Mouse (Mus musculus) thymus, adult 2 months (tissue): ENCODE data around the gene Sall1.

Experiments
- CTCF ChIP-seq: fragments of 200-500 bp; IDR thresholded peaks from 2 replicates; pipeline ENCODE4 v1.5.1; 2012; ENCODE audit warnings: mild to moderate bottlenecking, control low read depth, low read length, moderate library complexity, borderline replicate concordance; ENCODE audit not compliant: control insufficient read depth, poor library complexity, insufficient read depth; ENCODE audit errors: extremely low read depth
- POLR2A ChIP-seq: fragments of 200-500 bp; IDR thresholded peaks from 2 replicates; pipeline ENCODE4 v1.6.1; 2012; ENCODE audit warnings: mild to moderate bottlenecking, low read length, control low read depth, moderate library complexity; ENCODE audit not compliant: control insufficient read depth, poor library complexity, insufficient read depth; ENCODE audit errors: extremely low read depth

DNA sequence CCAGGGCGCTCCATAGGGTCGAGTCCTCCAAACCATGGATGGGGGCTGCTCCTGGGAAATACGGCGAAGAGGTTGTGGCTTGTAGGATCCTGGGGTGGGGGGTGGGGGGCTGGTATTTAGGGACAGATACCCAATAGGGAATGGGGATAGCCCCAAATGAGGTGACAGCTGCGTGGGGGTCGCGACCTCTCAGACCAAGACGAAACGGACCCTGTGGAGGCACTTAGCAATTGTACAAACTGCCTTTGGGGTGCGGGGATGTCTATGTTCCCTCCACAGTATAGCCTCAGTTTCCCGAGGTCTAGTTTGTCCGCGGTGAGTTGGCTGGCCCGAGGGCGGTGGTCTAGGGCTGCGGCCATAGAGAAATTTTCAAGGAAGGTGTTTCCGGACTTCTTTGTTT lies 1.8 kb upstream of the Sall1 start:
- TF ChIP-seq POLR2A, result no peak
- TF ChIP-seq CTCF, result no peak
